Mouse (Mus musculus) erythroblast, embryonic 14.5 days (primary cell): ENCODE data around the gene Tmem35b.

Experiments
- GATA1 ChIP-seq: IDR thresholded peaks from 2 replicates; pipeline ENCODE4 v1.6.1; 2012; ENCODE audit warnings: low read length, inconsistent platforms, mixed read lengths
- TAL1 ChIP-seq: IDR thresholded peaks from 3 replicates; pipeline ENCODE4 v1.6.1; 2012; ENCODE audit warnings: low read length, inconsistent platforms, mixed read lengths

GRCm38 (mm10) chr4:127074915-127075314 lies 48.6 kb upstream of the Tmem35b start:
- TF ChIP-seq GATA1 (no peak), TAL1 (no peak)
